Mouse (Mus musculus): ENCODE data around the gene Slc16a7. TPM values are rescaled to one million over a fixed set of nuclear protein-coding genes. Genes with fewer than 3 reads are reported as not detected.

Gene Slc16a7
- polyA plus RNA-seq, 1 experiment from 2014 or later = 4.8 TPM

DNA sequence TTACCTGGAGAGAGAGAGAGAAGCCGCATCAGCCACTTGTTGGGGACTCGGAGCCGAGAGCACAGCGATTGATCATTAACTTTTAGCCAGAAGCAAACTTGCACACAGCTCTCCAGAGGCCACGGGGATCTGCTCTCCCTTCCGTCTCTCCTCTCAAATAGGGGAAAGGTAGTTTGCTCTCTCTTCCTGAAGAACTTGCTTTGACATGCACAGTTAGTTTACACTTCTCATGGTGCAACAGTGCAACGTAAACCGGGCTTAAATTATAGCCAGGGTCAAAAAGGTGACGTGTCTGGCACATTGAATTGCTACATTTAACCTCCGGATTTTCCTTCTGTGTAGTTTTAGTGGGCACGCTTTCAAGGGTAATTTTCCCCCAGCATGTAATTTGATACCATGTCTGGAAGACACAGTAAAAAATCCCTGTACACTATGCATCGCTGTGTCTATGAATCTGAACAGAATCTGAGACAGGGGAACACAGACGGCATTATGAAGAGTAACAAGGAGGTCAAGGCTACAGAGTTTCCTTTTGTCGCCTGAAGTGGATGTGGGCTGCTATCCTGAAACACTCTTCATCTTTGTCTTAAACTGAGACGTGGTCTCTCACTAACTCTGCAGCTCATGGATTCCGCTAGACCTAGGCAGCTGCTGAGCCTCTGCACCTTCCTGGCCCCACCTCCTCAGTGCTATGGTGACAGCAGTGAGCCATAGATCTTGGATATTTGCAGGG lies 60.8 kb downstream of the Slc16a7 start:
- Histone ChIP-seq H3K4me1 (replicated peaks; ENCODE audit: control insufficient read depth, insufficient read depth, low read length) (peaks cover 12% of the 10 kb centered on the region), H3K27me3 (ENCODE audit: control insufficient read depth, insufficient read depth, low read depth, low read length) (no peaks in the 10 kb centered on the region), H3K9ac (ENCODE audit: low read length) (no peak overlapping the region), H3K36me3 (ENCODE audit: control insufficient read depth, insufficient read depth, low read length) (no peaks in the 10 kb centered on the region), H3K4me3 (ENCODE audit: low read length) (peak overlapping the region; percentile 27), H3K4me2 (ENCODE audit: low read depth, low read length) (peak overlapping the region; percentile 51), H3K27ac (ENCODE audit: low read length) (peak overlapping the region; percentile 25; the same call in 1 of the 2 replicates), H3K9me3 (ENCODE audit: control insufficient read depth, low read length) (no peaks in the 10 kb centered on the region)
- peak; percentile 68 for ATAC-seq (ENCODE audit: low read depth)
- 9% methylated on average over 16 of the region's 16 CpGs for WGBS

DNA sequence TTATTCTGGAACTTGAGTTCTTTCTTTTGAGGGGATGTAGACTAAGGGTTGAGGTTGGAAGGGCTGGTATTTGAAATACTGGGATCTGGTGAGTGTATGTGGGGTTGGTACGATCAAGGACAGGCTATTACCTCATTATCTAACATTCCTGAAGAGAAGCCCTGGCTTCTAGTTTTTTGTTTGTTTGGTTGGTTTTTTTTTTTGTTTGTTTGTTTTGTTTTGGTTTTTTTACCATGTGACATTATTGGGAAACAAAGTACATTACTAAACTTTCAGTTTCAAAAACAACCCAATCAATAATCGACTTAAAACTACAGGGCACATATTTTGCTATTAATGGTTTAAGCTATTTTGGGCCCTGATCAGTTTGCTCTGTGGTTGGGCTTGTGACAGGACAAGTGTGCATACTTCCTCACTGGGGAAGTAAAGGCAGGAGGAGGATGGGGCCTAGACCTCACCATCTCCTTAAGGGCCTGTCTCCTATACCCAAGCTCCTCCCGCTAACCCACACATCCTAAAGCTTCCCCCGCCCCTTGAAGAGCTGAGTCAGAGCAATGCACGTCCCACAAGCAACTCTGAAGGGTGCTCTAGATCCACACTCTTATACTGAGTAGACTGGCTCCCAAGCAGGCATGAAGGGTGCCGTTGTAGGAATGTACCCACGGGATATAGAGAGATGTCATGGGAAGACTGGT lies 64.2 kb downstream of the Slc16a7 start:
- H3K4me3 ChIP-seq (ENCODE audit: low read length) = no peak overlapping the region
- peaks cover 18% of the 10 kb centered on the region for H3K4me1 ChIP-seq (replicated peaks; ENCODE audit: control insufficient read depth, insufficient read depth, low read length)
- no peaks in the 10 kb centered on the region for H3K36me3 ChIP-seq (ENCODE audit: control insufficient read depth, insufficient read depth, low read length)
- no peak for ATAC-seq (ENCODE audit: low read depth)
- H3K4me2 ChIP-seq (ENCODE audit: low read depth, low read length) = no peak overlapping the region
- WGBS = 80% methylated on average over 7 of the region's 7 CpGs
- no peak overlapping the region for H3K27ac ChIP-seq (ENCODE audit: low read length)
- no peak overlapping the region for H3K9ac ChIP-seq (ENCODE audit: low read length)
- no peaks in the 10 kb centered on the region for H3K27me3 ChIP-seq (ENCODE audit: control insufficient read depth, insufficient read depth, low read depth, low read length)
- no peaks in the 10 kb centered on the region for H3K9me3 ChIP-seq (ENCODE audit: control insufficient read depth, low read length)

DNA sequence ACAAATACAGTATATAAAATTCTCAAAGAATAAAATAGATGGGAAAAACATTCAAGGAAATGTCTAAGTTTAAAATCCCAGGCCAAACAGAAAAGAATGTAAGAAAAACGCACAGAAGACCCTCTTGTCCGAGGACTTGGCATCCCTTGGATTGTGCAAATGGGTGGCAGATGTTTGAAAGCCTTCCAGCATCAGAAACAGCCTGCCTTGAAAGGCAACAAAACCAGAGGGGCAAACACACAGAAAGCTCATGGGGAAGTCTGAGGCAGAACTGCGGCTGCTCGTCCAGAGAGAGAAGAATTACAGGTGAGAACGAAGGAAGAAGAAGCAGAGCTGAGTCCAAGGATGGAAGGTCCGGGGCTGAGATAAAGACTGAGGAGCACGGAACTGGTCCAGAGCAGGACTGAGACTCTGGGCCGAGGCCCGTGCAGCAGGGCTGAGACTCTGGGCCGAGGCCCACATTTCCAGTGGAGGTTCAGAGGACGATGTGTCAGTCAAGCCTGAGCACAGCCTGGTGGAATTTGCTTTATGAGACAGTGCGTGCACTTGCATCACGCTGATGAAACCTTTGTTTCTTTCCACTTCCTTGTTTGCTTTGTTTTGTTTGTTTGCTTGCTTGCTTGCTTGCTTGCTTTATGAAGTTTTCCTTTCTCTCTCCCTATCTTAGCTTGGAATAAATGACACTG lies 65.0 kb downstream of the Slc16a7 start:
- H3K9me3 ChIP-seq (ENCODE audit: control insufficient read depth, low read length) = no peaks in the 10 kb centered on the region
- H3K9ac ChIP-seq (ENCODE audit: low read length) = no peak overlapping the region
- no peaks in the 10 kb centered on the region for H3K27me3 ChIP-seq (ENCODE audit: control insufficient read depth, insufficient read depth, low read depth, low read length)
- no peak overlapping the region for H3K27ac ChIP-seq (ENCODE audit: low read length)
- 82% methylated on average over 13 of the region's 13 CpGs for WGBS
- peaks cover 18% of the 10 kb centered on the region for H3K4me1 ChIP-seq (replicated peaks; ENCODE audit: control insufficient read depth, insufficient read depth, low read length)
- no peak overlapping the region for H3K4me2 ChIP-seq (ENCODE audit: low read depth, low read length)
- no peaks in the 10 kb centered on the region for H3K36me3 ChIP-seq (ENCODE audit: control insufficient read depth, insufficient read depth, low read length)
- no peak overlapping the region for H3K4me3 ChIP-seq (ENCODE audit: low read length)
- ATAC-seq (ENCODE audit: low read depth) = no peak

DNA sequence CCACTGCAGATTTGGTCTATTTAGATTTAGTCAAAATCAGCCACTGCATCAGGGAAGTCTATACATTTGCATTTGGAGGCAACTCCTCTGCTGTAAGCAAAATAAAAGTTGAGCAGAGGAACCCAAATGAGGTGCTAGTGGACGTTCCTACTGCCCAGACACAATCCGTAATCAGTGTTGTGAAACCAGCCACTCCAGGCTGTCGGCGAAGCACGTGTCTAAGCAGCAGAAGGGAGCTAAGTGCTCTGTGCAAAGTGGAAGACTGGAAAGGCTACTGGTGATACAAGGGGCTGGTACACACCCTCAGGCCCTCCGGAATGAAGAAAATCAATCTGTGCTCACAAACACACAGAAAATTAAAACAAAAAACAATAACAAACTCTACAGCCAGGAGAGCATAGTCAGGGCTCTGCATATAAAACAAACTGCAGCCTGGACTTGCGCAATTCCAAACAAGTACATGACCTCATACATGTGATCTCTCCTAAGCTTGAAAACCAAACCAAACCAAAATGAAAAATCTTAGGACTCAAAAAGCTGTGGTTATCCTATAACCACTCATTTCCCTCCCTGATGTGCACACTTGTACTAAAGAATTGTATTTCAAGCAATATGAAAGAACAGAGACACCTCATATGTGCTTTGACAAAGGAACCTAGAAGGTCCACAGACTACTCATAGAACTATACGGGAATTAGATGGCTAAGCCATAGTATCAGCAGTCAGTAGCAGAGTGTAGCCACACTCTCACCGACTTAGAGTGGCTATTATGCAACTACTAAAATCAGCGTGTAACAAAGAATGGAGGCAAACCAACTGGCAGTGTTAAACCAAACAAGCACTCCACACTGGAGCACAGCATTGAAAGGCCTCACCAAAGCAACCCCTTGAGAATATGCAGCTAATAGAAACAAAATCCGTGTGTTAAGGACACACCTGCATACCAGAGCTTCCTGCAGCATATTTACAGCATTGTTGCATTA lies 67.5 kb downstream of the Slc16a7 start:
- Histone ChIP-seq H3K27ac (ENCODE audit: low read length) (peak overlapping the region; percentile 62; the same call in 1 of the 2 replicates), H3K9ac (ENCODE audit: low read length) (no peak overlapping the region)
- 32% methylated on average over 11 of the region's 11 CpGs for WGBS

DNA sequence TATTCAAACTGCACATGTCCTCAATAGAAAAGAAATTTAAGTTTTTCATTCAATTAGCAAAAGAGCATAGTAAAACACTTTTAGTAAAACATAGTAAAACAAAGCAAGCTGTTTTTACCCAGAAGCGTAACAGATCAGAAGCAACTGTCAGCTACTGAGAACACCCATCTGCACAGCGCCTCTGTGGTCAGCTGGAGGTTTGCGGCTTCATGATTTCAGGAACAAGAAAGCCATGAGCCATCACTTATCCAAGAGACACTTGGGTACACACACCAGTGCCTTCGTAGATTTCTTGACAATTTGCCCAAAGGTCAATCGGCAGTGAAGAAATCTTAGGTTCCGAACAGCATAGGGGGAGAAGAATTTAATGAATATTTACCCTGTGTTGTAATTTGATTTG lies 71.9 kb downstream of the Slc16a7 start:
- no peak overlapping the region for H3K27ac ChIP-seq (ENCODE audit: low read length)
- no peak for ATAC-seq (ENCODE audit: low read depth)
- peaks cover 6% of the 10 kb centered on the region for H3K4me1 ChIP-seq (replicated peaks; ENCODE audit: control insufficient read depth, insufficient read depth, low read length)
- no peaks in the 10 kb centered on the region for H3K27me3 ChIP-seq (ENCODE audit: control insufficient read depth, insufficient read depth, low read depth, low read length)
- no peaks in the 10 kb centered on the region for H3K36me3 ChIP-seq (ENCODE audit: control insufficient read depth, insufficient read depth, low read length)
- no peaks in the 10 kb centered on the region for H3K9me3 ChIP-seq (ENCODE audit: control insufficient read depth, low read length)
- H3K4me2 ChIP-seq (ENCODE audit: low read depth, low read length) = no peak overlapping the region
- 29% methylated on average over 6 of the region's 6 CpGs for WGBS
- H3K4me3 ChIP-seq (ENCODE audit: low read length) = no peak overlapping the region
- H3K9ac ChIP-seq (ENCODE audit: low read length) = no peak overlapping the region

More for the DNA sequence above, 67.5 kb downstream of the Slc16a7 start:
- Histone ChIP-seq H3K9me3 (ENCODE audit: control insufficient read depth, low read length) (no peaks in the 10 kb centered on the region), H3K36me3 (ENCODE audit: control insufficient read depth, insufficient read depth, low read length) (no peaks in the 10 kb centered on the region), H3K4me3 (ENCODE audit: low read length) (no peak overlapping the region), H3K4me1 (replicated peaks; ENCODE audit: control insufficient read depth, insufficient read depth, low read length) (peaks cover 6% of the 10 kb centered on the region), H3K4me2 (ENCODE audit: low read depth, low read length) (no peak overlapping the region), H3K27me3 (ENCODE audit: control insufficient read depth, insufficient read depth, low read depth, low read length) (no peaks in the 10 kb centered on the region)
- ATAC-seq (ENCODE audit: low read depth) = peak; percentile 84

DNA sequence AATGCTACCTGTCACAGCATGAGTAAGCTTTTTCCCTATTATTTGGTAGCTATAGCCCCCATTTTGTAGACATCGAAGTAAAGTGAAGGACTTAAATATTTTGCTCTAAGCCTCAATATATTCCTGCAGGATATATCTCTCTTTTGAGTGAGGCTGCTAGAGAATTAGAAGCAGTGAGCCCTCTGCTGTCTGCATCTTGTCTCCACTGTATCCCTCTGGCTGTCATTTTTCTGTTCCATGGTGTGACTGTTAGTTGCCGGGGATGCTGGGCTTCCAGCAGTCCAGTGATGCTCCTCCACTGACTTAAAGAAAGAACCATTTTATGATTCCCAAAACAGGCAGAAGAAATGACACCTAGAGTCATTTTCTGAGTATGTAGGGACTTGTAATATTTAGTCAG lies 78.4 kb downstream of the Slc16a7 start:
- ATAC-seq (ENCODE audit: low read depth) = no peak
- no peaks in the 10 kb centered on the region for H3K27me3 ChIP-seq (ENCODE audit: control insufficient read depth, insufficient read depth, low read depth, low read length)
- no peak overlapping the region for H3K9ac ChIP-seq (ENCODE audit: low read length)
- no peak overlapping the region for H3K4me3 ChIP-seq (ENCODE audit: low read length)
- no peaks in the 10 kb centered on the region for H3K4me1 ChIP-seq (replicated peaks; ENCODE audit: control insufficient read depth, insufficient read depth, low read length)
- no peaks in the 10 kb centered on the region for H3K9me3 ChIP-seq (ENCODE audit: control insufficient read depth, low read length)
- H3K36me3 ChIP-seq (ENCODE audit: control insufficient read depth, insufficient read depth, low read length) = no peaks in the 10 kb centered on the region
- WGBS = 90% methylated on average over 2 of the region's 2 CpGs
- H3K4me2 ChIP-seq (ENCODE audit: low read depth, low read length) = no peak overlapping the region
- no peak overlapping the region for H3K27ac ChIP-seq (ENCODE audit: low read length)

DNA sequence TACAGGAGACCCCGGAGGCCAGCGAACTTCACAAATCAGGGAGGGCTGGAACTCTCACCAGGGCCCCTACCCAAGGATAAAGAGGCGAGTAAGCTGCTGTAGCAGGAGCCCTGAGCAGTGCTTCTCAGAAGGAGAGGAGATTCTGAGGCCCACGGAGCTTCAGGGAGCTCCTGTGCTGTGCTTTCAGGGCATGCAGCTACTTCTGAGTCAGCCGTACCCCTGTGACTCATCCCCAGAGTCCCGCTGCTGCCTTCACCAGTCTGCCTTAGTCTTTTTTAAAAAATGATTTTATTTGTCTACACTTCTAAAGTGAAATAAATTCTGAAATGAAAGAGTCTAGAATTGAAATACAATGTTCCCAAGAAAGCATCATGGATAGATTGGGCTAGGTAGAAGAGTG lies 91.2 kb downstream of the Slc16a7 start:
- H3K27ac ChIP-seq (ENCODE audit: low read length) = no peak overlapping the region
- no peak for ATAC-seq (ENCODE audit: low read depth)
- no peaks in the 10 kb centered on the region for H3K36me3 ChIP-seq (ENCODE audit: control insufficient read depth, insufficient read depth, low read length)
- H3K4me3 ChIP-seq (ENCODE audit: low read length) = no peak overlapping the region
- 63% methylated on average over 6 of the region's 6 CpGs for WGBS
- H3K9ac ChIP-seq (ENCODE audit: low read length) = no peak overlapping the region
- H3K4me1 ChIP-seq (replicated peaks; ENCODE audit: control insufficient read depth, insufficient read depth, low read length) = no peaks in the 10 kb centered on the region
- H3K9me3 ChIP-seq (ENCODE audit: control insufficient read depth, low read length) = no peaks in the 10 kb centered on the region
- H3K27me3 ChIP-seq (ENCODE audit: control insufficient read depth, insufficient read depth, low read depth, low read length) = no peaks in the 10 kb centered on the region
- no peak overlapping the region for H3K4me2 ChIP-seq (ENCODE audit: low read depth, low read length)

DNA sequence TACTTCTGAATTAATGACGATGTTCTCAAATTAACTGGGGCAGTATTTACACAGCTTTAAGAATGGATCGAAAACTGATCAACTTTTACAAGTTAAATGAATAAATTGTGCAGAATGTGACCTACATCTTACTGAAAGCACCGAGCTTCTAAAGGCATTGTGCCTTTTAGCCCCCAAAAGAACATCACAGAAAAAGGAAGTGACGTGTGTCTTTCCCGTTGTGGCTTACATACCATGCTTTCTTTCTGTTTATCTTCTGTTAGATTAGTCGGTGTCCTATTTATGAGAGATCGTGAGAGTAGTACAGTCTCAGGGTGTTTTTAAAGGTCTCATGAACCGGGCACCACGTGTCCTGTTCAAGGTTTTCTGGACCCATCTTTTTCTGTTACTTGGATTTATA lies 98.9 kb downstream of the Slc16a7 start:
- Histone ChIP-seq H3K27ac (ENCODE audit: low read length) (no peak overlapping the region), H3K4me1 (replicated peaks; ENCODE audit: control insufficient read depth, insufficient read depth, low read length) (no peaks in the 10 kb centered on the region), H3K36me3 (ENCODE audit: control insufficient read depth, insufficient read depth, low read length) (no peaks in the 10 kb centered on the region), H3K4me2 (ENCODE audit: low read depth, low read length) (no peak overlapping the region), H3K4me3 (ENCODE audit: low read length) (no peak overlapping the region), H3K9ac (ENCODE audit: low read length) (no peak overlapping the region), H3K27me3 (ENCODE audit: control insufficient read depth, insufficient read depth, low read depth, low read length) (no peaks in the 10 kb centered on the region), H3K9me3 (ENCODE audit: control insufficient read depth, low read length) (no peaks in the 10 kb centered on the region)
- no peak for ATAC-seq (ENCODE audit: low read depth)
- 71% methylated on average over 9 of the region's 9 CpGs for WGBS
